Mouse (Mus musculus) kidney, postnatal 0 days (tissue): ENCODE measurements around the gene Myl9. TPM values are rescaled to one million over a fixed set of nuclear protein-coding genes. Genes with fewer than 3 reads are reported as not detected.
A peak's percentile ranks its signal among the peaks of the same experiment; 100 is the strongest.
"Not testable (repeated sequence)": the region's sequence is repeated elsewhere in the genome, so short reads cannot be mapped to it uniquely, and the experiment has no call there.

Experiments
- ATAC-seq: fragments of 200-750 bp; cut with Nextera tagmentation; replicated peaks from 2 replicates; pipeline ENCODE4 v1.8.0; 2017; ENCODE audit warnings: low read depth, moderate number of reproducible peaks, moderate TSS enrichment, moderate library complexity; ENCODE audit not compliant: low FRiP score
- DNase-seq: peaks from one replicate; pipeline ENCODE4 v3.0.0-alpha.2; 2016; ENCODE audit warnings: low spot score
- H3K27ac ChIP-seq: fragments of 300-500 bp; sonication (generic); 2 replicates; pipeline ENCODE4 v1.5.1; 2014; ENCODE audit warnings: mild to moderate bottlenecking
- H3K27me3 ChIP-seq: fragments of 300-500 bp; sonication (generic); 2 replicates; pipeline ENCODE4 v1.6.1; 2014; ENCODE audit warnings: low read length, mixed read lengths; ENCODE audit not compliant: insufficient read depth
- H3K36me3 ChIP-seq: fragments of 300-500 bp; sonication (generic); 2 replicates; pipeline ENCODE4 v1.6.1; 2014; ENCODE audit warnings: low read length, mixed read lengths; ENCODE audit not compliant: insufficient read depth
- H3K4me1 ChIP-seq: fragments of 300-500 bp; sonication (generic); replicated peaks from 2 replicates; pipeline ENCODE4 v1.6.1; 2014; ENCODE audit warnings: antibody characterized with exemption, low read length, mixed read lengths; ENCODE audit not compliant: insufficient read depth
- H3K4me2 ChIP-seq: fragments of 300-500 bp; sonication (generic); 2 replicates; pipeline ENCODE4 v1.6.1; 2014; ENCODE audit warnings: mild to moderate bottlenecking, low read length, moderate library complexity, mixed read lengths
- H3K4me3 ChIP-seq: fragments of 300-500 bp; sonication (generic); replicated peaks from 2 replicates; pipeline ENCODE4 v1.5.1; 2014; ENCODE audit warnings: low read depth, low read length
- H3K9ac ChIP-seq: fragments of 300-500 bp; sonication (generic); 2 replicates; pipeline ENCODE4 v1.6.1; 2014; ENCODE audit warnings: low read depth, low read length
- H3K9me3 ChIP-seq: fragments of 300-500 bp; sonication (generic); replicated peaks from 2 replicates; pipeline ENCODE4 v1.6.1; 2016; ENCODE audit warnings: low read length, inconsistent platforms, mixed read lengths
- CTCF ChIP-seq: IDR thresholded peaks from 2 replicates; pipeline ENCODE4 v1.5.1; 2016; ENCODE audit warnings: antibody characterized with exemption, low read depth, mild to moderate bottlenecking, moderate library complexity
- WGBS: fragments of 180-500 bp; shearing (Covaris S2); extraction: QIAGEN DNeasy Blood & Tissue Kit; methylation state at CpG from one replicate; pipeline ENCODE4 v1.1.7; 2014; 5-methylcytosine and 5-hydroxymethylcytosine counted together
- polyA plus RNA-seq: library from polyadenylated mRNA; unstranded; fragments of >200 nt; fragmentation: Nextera tagmentation; extraction: Ambion mirVana; gene quantifications from 2 replicates; pipeline ENCODE4 v1.2.1, GENCODE M21; 2015

The Myl9 gene
- polyA plus RNA-seq, 1 experiment from 2014 or later = 449 TPM

GRCm38 (mm10) chr2:156814344-156814801, 39.2 kb downstream of the Myl9 start:
- H3K4me1 ChIP-seq = peaks cover 18% of the 10 kb centered on the region; the same call in 1 of the 2 replicates
- peak overlapping the region; percentile 83 for H3K27ac ChIP-seq
- peak overlapping the region; percentile 28 for H3K4me2 ChIP-seq
- no peak overlapping the region for H3K9ac ChIP-seq
- 1% methylated on average over 8 of the region's 8 CpGs for WGBS
- no peaks in the 10 kb centered on the region for H3K9me3 ChIP-seq
- DNase-seq (peak; percentile 88), ATAC-seq (peak; percentile 57; the same call in 1 of the 2 replicates)
- no peaks in the 10 kb centered on the region for H3K27me3 ChIP-seq
- no peak for TF ChIP-seq CTCF
- H3K4me3 ChIP-seq = no peak overlapping the region
- no peaks in the 10 kb centered on the region for H3K36me3 ChIP-seq

DNA sequence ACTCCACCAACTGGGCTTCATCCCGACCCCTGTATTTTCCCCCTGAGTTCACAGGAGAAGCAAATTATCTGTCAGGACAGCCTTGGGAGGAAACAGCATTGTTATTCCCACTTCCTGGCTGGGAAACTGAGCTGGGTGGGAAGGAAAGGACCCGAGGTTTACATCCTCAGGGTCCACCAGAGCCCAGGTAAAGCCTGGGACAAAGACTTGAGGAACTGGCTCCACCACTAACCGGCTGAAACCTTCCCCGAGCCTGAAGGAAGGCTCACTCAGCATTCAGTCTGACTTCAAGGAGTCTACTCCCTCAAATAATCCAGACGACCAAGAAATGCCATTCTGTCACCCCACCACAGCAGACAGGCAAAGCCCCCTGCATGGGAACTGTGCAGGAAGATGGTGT, 39.7 kb downstream of the Myl9 start:
- 5% methylated on average over 5 of the region's 5 CpGs for WGBS
- H3K27ac ChIP-seq = peak overlapping the region; percentile 83
- H3K4me2 ChIP-seq = peak overlapping the region; percentile 28
- DNase-seq (peak; percentile 32), ATAC-seq (peak; percentile 21; the same call in 1 of the 2 replicates)
- H3K4me1 ChIP-seq = peaks cover 18% of the 10 kb centered on the region; the same call in 1 of the 2 replicates
- H3K36me3 ChIP-seq = no peaks in the 10 kb centered on the region
- H3K4me3 ChIP-seq = no peak overlapping the region
- no peak for TF ChIP-seq CTCF
- H3K9me3 ChIP-seq = no peaks in the 10 kb centered on the region
- H3K27me3 ChIP-seq = no peaks in the 10 kb centered on the region
- no peak overlapping the region for H3K9ac ChIP-seq

GRCm38 (mm10) chr2:156815412-156815811, 40.2 kb downstream of the Myl9 start:
- peaks cover 18% of the 10 kb centered on the region; the same call in 1 of the 2 replicates for H3K4me1 ChIP-seq
- H3K4me3 ChIP-seq = no peak overlapping the region
- TF ChIP-seq CTCF = no peak
- no peaks in the 10 kb centered on the region for H3K9me3 ChIP-seq
- no peak overlapping the region for H3K9ac ChIP-seq
- no peak overlapping the region for H3K4me2 ChIP-seq
- H3K36me3 ChIP-seq = no peaks in the 10 kb centered on the region
- peak overlapping the region; percentile 83 for H3K27ac ChIP-seq
- 47% methylated on average over 3 of the region's 3 CpGs for WGBS
- no peaks in the 10 kb centered on the region for H3K27me3 ChIP-seq
- no peak for DNase-seq
- no peak; the same call in 1 of the 2 replicates for ATAC-seq

- Histone ChIP-seq H3K27ac (no peak overlapping the region), H3K9ac (no peak overlapping the region), H3K27me3 (no peaks in the 10 kb centered on the region), H3K9me3 (no peaks in the 10 kb centered on the region), H3K36me3 (no peaks in the 10 kb centered on the region), H3K4me1 (peaks cover 18% of the 10 kb centered on the region; the same call in 1 of the 2 replicates), H3K4me2 (no peak overlapping the region), H3K4me3 (no peak overlapping the region)
- TF ChIP-seq CTCF = no peak
- ATAC-seq (no peak), DNase-seq (no peak)
- WGBS = 58% methylated on average over 1 of the region's 1 CpGs
Observed at GRCm38 (mm10) chr2:156816116-156816515, 40.9 kb downstream of the Myl9 start.

DNA sequence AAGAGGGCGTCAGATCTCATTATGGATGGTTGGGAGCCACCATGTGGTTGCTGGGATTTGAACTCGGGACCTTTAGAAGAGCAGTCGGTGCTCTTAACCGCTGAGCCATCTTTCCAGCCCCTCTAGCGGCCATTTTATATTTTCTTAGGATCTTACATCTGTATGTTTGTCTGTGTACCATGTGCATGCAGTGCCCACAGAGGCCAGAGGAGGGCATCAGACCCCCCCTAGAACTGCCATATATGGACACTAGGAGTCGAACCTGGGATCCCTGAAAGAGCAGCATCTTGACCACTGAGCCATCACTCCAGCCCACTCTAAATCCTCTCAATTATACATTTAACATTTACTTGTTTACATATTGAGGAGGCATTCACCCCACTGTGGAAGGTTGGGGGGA, 49.9 kb downstream of the Myl9 start:
- 88% methylated on average over 5 of the region's 6 CpGs for WGBS
- H3K27me3 ChIP-seq, DNase-seq: not testable (repeated sequence)

More for the DNA sequence above, 49.9 kb downstream of the Myl9 start:
- not testable (repeated sequence) for H3K27ac ChIP-seq, H3K4me1 ChIP-seq, H3K36me3 ChIP-seq, H3K9me3 ChIP-seq, H3K4me2 ChIP-seq, H3K9ac ChIP-seq, H3K4me3 ChIP-seq, ATAC-seq

Other genes with a start within 250 kb of the Myl9 start
- gene Aar2, start 227.8 kb upstream of the Myl9 start, polyA plus RNA-seq = 30.0 and 32.7 TPM in 2 replicates
- gene Dlgap4, start 161.7 kb upstream of the Myl9 start, polyA plus RNA-seq = 61.1 and 65.6 TPM in 2 replicates
- gene Tgif2, start 64.6 kb downstream of the Myl9 start, polyA plus RNA-seq = 38.2 and 40.6 TPM in 2 replicates
- 2.6 and 4.6 TPM in 2 replicates for gene 4930518I15Rik, start 82.5 kb downstream of the Myl9 start, polyA plus RNA-seq
- 227 and 252 TPM in 2 replicates for gene Rab5if, start 87.7 kb downstream of the Myl9 start, polyA plus RNA-seq
- gene Sla2, start 111.8 kb downstream of the Myl9 start, polyA plus RNA-seq = 0.18 and 0.32 TPM in 2 replicates
- gene Ndrg3, start 216.6 kb downstream of the Myl9 start, polyA plus RNA-seq = 45.8 and 48.4 TPM in 2 replicates
- 20.4 and 23.2 TPM in 2 replicates for gene Dsn1, start 231.7 kb downstream of the Myl9 start, polyA plus RNA-seq